Mouse (Mus musculus) midbrain, postnatal 0 days (tissue): ENCODE data around the gene Tubgcp6. TPM values are rescaled to one million over a fixed set of nuclear protein-coding genes. Genes with fewer than 3 reads are reported as not detected.

Experiments used
- ATAC-seq: fragments of 200-750 bp; cut with Nextera tagmentation; 2 replicates; pipeline ENCODE4 v1.8.0; 2017; ENCODE audit warnings: moderate number of reproducible peaks, mild to moderate bottlenecking, moderate TSS enrichment, moderate library complexity; ENCODE audit not compliant: low FRiP score
- DNase-seq: peaks from one replicate; pipeline ENCODE4 v3.0.0-alpha.2; 2015; ENCODE audit warnings: low spot score
- H3K27ac ChIP-seq: fragments of 300-500 bp; sonication (generic); 2 replicates; pipeline ENCODE4 v1.5.1; 2014; ENCODE audit warnings: low read depth, mild to moderate bottlenecking, low read length, mixed read lengths
- H3K27me3 ChIP-seq: fragments of 300-500 bp; sonication (generic); 2 replicates; pipeline ENCODE4 v1.6.1; 2014; ENCODE audit warnings: low read length, control low read depth, mixed read lengths; ENCODE audit not compliant: insufficient read depth
- H3K36me3 ChIP-seq: fragments of 300-500 bp; sonication (generic); 2 replicates; pipeline ENCODE4 v1.6.1; 2014; ENCODE audit warnings: low read length, control low read depth, mixed read lengths; ENCODE audit not compliant: insufficient read depth
- H3K4me1 ChIP-seq: fragments of 300-500 bp; sonication (generic); 2 replicates; pipeline ENCODE4 v1.6.1; 2014; ENCODE audit warnings: mild to moderate bottlenecking, control low read depth, antibody characterized with exemption, low read length, mixed read lengths; ENCODE audit not compliant: insufficient read depth
- H3K4me2 ChIP-seq: fragments of 300-500 bp; sonication (generic); 2 replicates; pipeline ENCODE4 v1.6.1; 2014; ENCODE audit warnings: low read depth, mild to moderate bottlenecking, low read length, mixed read lengths; ENCODE audit not compliant: poor library complexity, severe bottlenecking
- H3K4me3 ChIP-seq: fragments of 300-500 bp; sonication (generic); 2 replicates; pipeline ENCODE4 v1.5.1; 2014; ENCODE audit warnings: low read depth, mild to moderate bottlenecking, low read length, moderate library complexity
- H3K9ac ChIP-seq: fragments of 300-500 bp; sonication (generic); replicated peaks from 2 replicates; pipeline ENCODE4 v1.6.1; 2014; ENCODE audit warnings: mild to moderate bottlenecking, low read length, moderate library complexity, mixed read lengths; ENCODE audit not compliant: poor library complexity, severe bottlenecking
- H3K9me3 ChIP-seq: fragments of 300-500 bp; sonication (generic); 2 replicates; pipeline ENCODE4 v1.6.1; 2016; ENCODE audit warnings: low read length, control low read depth
- CTCF ChIP-seq: IDR thresholded peaks from 2 replicates; pipeline ENCODE4 v1.5.1; 2016; ENCODE audit warnings: antibody characterized with exemption, mild to moderate bottlenecking
- WGBS: fragments of 180-500 bp; shearing (Covaris S2); extraction: QIAGEN DNeasy Blood & Tissue Kit; methylation state at CpG from one replicate; pipeline ENCODE4 v1.1.7; 2014; 5-methylcytosine and 5-hydroxymethylcytosine counted together
- polyA plus RNA-seq: library from polyadenylated mRNA; unstranded; fragments of >200 nt; fragmentation: Nextera tagmentation; extraction: Ambion mirVana; gene quantifications from 2 replicates; pipeline ENCODE4 v1.2.1, GENCODE M21; 2015
- total RNA-seq: library from RNA; depleted of rRNA; stranded (reverse); fragments of >200 nt; gene quantifications from 2 replicates; pipeline ENCODE4 v1.2.3, GENCODE M21; 2014

The Tubgcp6 gene
- total and polyA plus RNA-seq, 2 experiments from 2014 or later = 11.0 to 46.1 TPM

DNA sequence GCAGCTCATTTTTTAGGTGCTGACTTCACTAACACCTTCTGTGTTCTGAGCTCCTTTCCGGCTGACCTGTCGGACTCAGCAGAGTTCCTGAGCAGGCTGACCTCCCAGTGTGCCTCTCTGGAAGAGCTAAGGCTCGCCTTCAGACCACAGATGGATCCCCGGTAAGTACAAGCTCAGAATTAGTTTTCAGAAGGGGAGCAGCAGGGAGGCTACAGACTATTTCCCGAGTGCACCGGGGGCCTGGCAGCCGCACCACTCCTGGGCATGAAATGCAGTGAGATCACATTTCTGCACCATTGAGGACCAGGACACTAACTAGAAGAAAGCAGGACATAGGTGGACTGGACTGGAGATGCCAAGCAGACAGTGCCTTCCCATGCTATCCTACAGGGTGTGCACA lies 24.3 kb downstream of the Tubgcp6 start:
- Histone ChIP-seq H3K4me2 (no peak overlapping the region), H3K4me1 (no peaks in the 10 kb centered on the region), H3K36me3 (peaks cover 91% of the 10 kb centered on the region), H3K27ac (no peak overlapping the region), H3K4me3 (no peak overlapping the region), H3K27me3 (no peaks in the 10 kb centered on the region), H3K9ac (no peak overlapping the region), H3K9me3 (no peaks in the 10 kb centered on the region)
- no peak for ATAC-seq
- no peak for TF ChIP-seq CTCF
- 87% methylated on average over 7 of the region's 7 CpGs for WGBS
- no peak for DNase-seq

- H3K4me3 ChIP-seq = no peak overlapping the region
- no peak overlapping the region for H3K4me2 ChIP-seq
- no peak for ATAC-seq
- DNase-seq = no peak
- peaks cover 93% of the 10 kb centered on the region for H3K36me3 ChIP-seq
- no peaks in the 10 kb centered on the region for H3K27me3 ChIP-seq
- H3K9me3 ChIP-seq = no peaks in the 10 kb centered on the region
- H3K27ac ChIP-seq = no peak overlapping the region
- H3K4me1 ChIP-seq = no peaks in the 10 kb centered on the region
- TF ChIP-seq CTCF = no peak
- WGBS = 93% methylated on average over 5 of the region's 5 CpGs
- H3K9ac ChIP-seq = no peak overlapping the region
Measured at GRCm38 (mm10) chr15:89097450-89097849, 25.5 kb downstream of the Tubgcp6 start.

DNA sequence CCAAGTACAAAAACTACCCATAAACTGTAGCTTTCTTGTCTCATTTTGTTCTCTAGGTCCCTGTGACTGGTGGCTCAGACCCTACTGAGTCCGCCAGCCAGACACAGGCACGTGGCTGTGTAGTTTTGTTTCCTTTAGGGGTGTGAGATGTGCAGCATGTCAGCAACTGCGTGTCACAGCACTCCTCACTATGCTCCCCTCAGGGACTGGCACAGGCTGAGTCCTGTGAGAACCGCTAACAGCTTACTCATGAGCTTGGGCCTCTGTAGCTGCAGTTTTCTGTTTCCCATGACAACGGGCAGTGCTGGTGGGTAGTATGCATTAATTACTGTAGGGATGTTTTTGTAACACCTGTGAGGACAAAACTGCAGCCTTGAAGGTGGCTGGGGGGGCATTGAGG lies 30.7 kb downstream of the Tubgcp6 start:
- no peak for TF ChIP-seq CTCF
- Histone ChIP-seq H3K9me3 (no peaks in the 10 kb centered on the region), H3K4me3 (no peak overlapping the region), H3K9ac (0 out of 2 replicates have a peak overlapping the region, but pooled peaks have one; percentile 13), H3K27ac (no peak overlapping the region), H3K4me1 (peaks cover 14% of the 10 kb centered on the region; the same call in 1 of the 2 replicates), H3K4me2 (no peak overlapping the region), H3K36me3 (peaks cover 46% of the 10 kb centered on the region), H3K27me3 (no peaks in the 10 kb centered on the region)
- DNase-seq (no peak), ATAC-seq (no peak)
- WGBS = 80% methylated on average over 5 of the region's 5 CpGs

GRCm38 (mm10) chr15:89090662-89091061 lies 32.2 kb downstream of the Tubgcp6 start:
- Histone ChIP-seq H3K4me3 (no peak overlapping the region), H3K9ac (no peak overlapping the region)
- 84% methylated on average over 4 of the region's 4 CpGs for WGBS

DNA sequence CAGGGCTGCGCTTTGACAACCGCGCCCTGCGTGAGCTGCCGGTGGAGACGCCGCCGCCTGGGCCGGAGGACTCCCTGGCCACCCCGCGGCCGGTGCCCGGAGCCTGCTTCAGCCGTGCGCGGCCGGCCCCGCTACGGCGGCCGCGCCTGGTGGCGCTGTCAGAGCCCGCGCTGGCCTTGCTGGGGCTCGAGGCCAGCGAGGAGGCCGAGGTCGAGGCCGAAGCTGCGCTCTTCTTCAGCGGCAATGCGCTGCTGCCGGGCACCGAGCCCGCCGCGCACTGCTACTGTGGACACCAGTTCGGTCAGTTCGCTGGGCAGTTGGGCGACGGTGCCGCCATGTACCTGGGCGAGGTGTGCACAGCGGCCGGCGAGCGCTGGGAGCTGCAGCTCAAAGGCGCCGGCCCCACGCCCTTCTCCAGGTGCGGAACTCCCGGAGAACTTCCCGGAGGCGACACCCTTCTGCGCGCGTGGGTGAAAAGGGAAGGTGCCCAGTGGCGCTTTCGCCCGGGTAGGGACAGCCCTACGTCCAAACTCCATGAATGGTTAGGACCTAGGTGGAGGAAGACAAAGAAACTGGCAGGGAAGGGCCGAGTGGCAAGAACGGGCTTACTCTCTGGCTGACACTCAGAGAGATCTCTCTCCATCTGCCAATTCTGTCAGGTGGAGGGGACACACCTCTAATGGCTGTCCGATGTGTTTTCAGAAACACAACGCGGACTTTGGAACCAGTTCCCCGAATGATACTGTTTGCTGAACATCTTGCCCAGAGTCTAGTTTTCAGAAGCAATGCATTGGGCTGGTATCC lies 33.5 kb downstream of the Tubgcp6 start:
- no peaks in the 10 kb centered on the region for H3K9me3 ChIP-seq
- WGBS = 3% methylated on average over 68 of the region's 68 CpGs
- H3K9ac ChIP-seq = peak overlapping the region; percentile 94

More at GRCm38 (mm10) chr15:89090662-89091061, 32.2 kb downstream of the Tubgcp6 start:
- TF ChIP-seq CTCF = no peak
- H3K27me3 ChIP-seq = no peaks in the 10 kb centered on the region
- H3K36me3 ChIP-seq = peaks cover 47% of the 10 kb centered on the region
- peaks cover 14% of the 10 kb centered on the region; the same call in 1 of the 2 replicates for H3K4me1 ChIP-seq
- H3K27ac ChIP-seq = no peak overlapping the region
- H3K9me3 ChIP-seq = no peaks in the 10 kb centered on the region
- DNase-seq = no peak
- no peak overlapping the region for H3K4me2 ChIP-seq
- no peak for ATAC-seq

GRCm38 (mm10) chr15:89088607-89089247 lies 34.2 kb downstream of the Tubgcp6 start, which contains the start of gene Selenoo:
Gene Selenoo, plus strand, starts transcription at chr15:89089084.
- ATAC-seq (peak; percentile 92), DNase-seq (peak; percentile 94)
- no peak; the same call in 1 of the 2 replicates for TF ChIP-seq CTCF
- Histone ChIP-seq H3K27ac (peak within 1 kb of the TSS; percentile 81), H3K4me2 (peak within 1 kb of the TSS; percentile 98), H3K9ac (peak within 1 kb of the TSS; percentile 94), H3K9me3 (no peaks in the 10 kb centered on the region), H3K27me3 (no peaks in the 10 kb centered on the region), H3K4me3 (peak within 1 kb of the TSS; percentile 98), H3K4me1 (peaks cover 14% of the 10 kb centered on the region; the same call in 1 of the 2 replicates), H3K36me3 (peaks cover 46% of the 10 kb centered on the region)
- 3% methylated on average over 25 of the region's 38 CpGs for WGBS

More for the DNA sequence above, 33.5 kb downstream of the Tubgcp6 start:
- Histone ChIP-seq H3K27me3 (no peaks in the 10 kb centered on the region), H3K4me2 (peak overlapping the region; percentile 98), H3K36me3 (peaks cover 46% of the 10 kb centered on the region), H3K4me3 (peak overlapping the region; percentile 98), H3K4me1 (peaks cover 14% of the 10 kb centered on the region; the same call in 1 of the 2 replicates), H3K27ac (peak overlapping the region; percentile 81)
- peak; percentile 44; the same call in 1 of the 2 replicates for ATAC-seq
- peak; percentile 19 for DNase-seq
- no peak for TF ChIP-seq CTCF
